Mouse (Mus musculus): ENCODE measurements around the gene Fcgr4. TPM values are rescaled to one million over a fixed set of nuclear protein-coding genes. Genes with fewer than 3 reads are reported as not detected.
A peak's percentile ranks its signal among the peaks of the same experiment; 100 is the strongest.

Fcgr4 gene
- polyA plus RNA-seq, 1 experiment from 2014 or later = 1.3 TPM

GRCm38 (mm10) chr1:171039135-171039534 lies 20.4 kb downstream of the Fcgr4 start:
- 66% methylated on average over 6 of the region's 6 CpGs for WGBS
- no peak for ATAC-seq (replicated peaks; ENCODE audit: extremely low read depth, insufficient read depth, low FRiP score)
- Histone ChIP-seq H3K27me3 (ENCODE audit: control insufficient read depth, insufficient read depth, low read length) (peaks cover 5% of the 10 kb centered on the region; the same call in 1 of the 2 replicates), H3K4me1 (ENCODE audit: control insufficient read depth, insufficient read depth, low read length) (peaks cover 3% of the 10 kb centered on the region), H3K27ac (ENCODE audit: low read length) (no peak overlapping the region), H3K4me3 (ENCODE audit: low read length) (no peak overlapping the region), H3K9me3 (replicated peaks; ENCODE audit: control insufficient read depth, low read length) (no peaks in the 10 kb centered on the region), H3K36me3 (ENCODE audit: control insufficient read depth, insufficient read depth) (no peaks in the 10 kb centered on the region), H3K4me2 (ENCODE audit: low read depth, low read length) (no peak overlapping the region), H3K9ac (ENCODE audit: low read length) (no peak overlapping the region)

GRCm38 (mm10) chr1:171039880-171040279 lies 21.2 kb downstream of the Fcgr4 start:
- H3K4me2 ChIP-seq (ENCODE audit: low read depth, low read length) = no peak overlapping the region
- H3K9me3 ChIP-seq (replicated peaks; ENCODE audit: control insufficient read depth, low read length) = no peaks in the 10 kb centered on the region
- no peaks in the 10 kb centered on the region for H3K36me3 ChIP-seq (ENCODE audit: control insufficient read depth, insufficient read depth)
- no peak overlapping the region for H3K9ac ChIP-seq (ENCODE audit: low read length)
- no peak overlapping the region for H3K4me3 ChIP-seq (ENCODE audit: low read length)
- H3K27me3 ChIP-seq (ENCODE audit: control insufficient read depth, insufficient read depth, low read length) = peaks cover 5% of the 10 kb centered on the region; the same call in 1 of the 2 replicates
- WGBS = 78% methylated on average over 7 of the region's 7 CpGs
- H3K27ac ChIP-seq (ENCODE audit: low read length) = no peak overlapping the region
- ATAC-seq (replicated peaks; ENCODE audit: extremely low read depth, insufficient read depth, low FRiP score) = no peak
- peaks cover 3% of the 10 kb centered on the region for H3K4me1 ChIP-seq (ENCODE audit: control insufficient read depth, insufficient read depth, low read length)

GRCm38 (mm10) chr1:171043594-171044153 lies 25.0 kb downstream of the Fcgr4 start:
- Histone ChIP-seq H3K9me3 (replicated peaks; ENCODE audit: control insufficient read depth, low read length) (no peaks in the 10 kb centered on the region), H3K9ac (ENCODE audit: low read length) (peak overlapping the region; percentile 75; the same call in 1 of the 2 replicates), H3K4me3 (ENCODE audit: low read length) (peak overlapping the region; percentile 77), H3K36me3 (ENCODE audit: control insufficient read depth, insufficient read depth) (no peaks in the 10 kb centered on the region), H3K4me1 (ENCODE audit: control insufficient read depth, insufficient read depth, low read length) (peaks cover 4% of the 10 kb centered on the region; the same call in 1 of the 2 replicates), H3K27ac (ENCODE audit: low read length) (no peak overlapping the region; the same call in 1 of the 2 replicates), H3K27me3 (ENCODE audit: control insufficient read depth, insufficient read depth, low read length) (no peaks in the 10 kb centered on the region), H3K4me2 (ENCODE audit: low read depth, low read length) (peak overlapping the region; percentile 61)
- WGBS = 70% methylated on average over 3 of the region's 3 CpGs
- no peak for ATAC-seq (replicated peaks; ENCODE audit: extremely low read depth, insufficient read depth, low FRiP score)

GRCm38 (mm10) chr1:171044365-171045078 lies 25.8 kb downstream of the Fcgr4 start:
- under 1% methylated on average over 33 of the region's 33 CpGs for WGBS

GRCm38 (mm10) chr1:171045079-171045465 lies 26.4 kb downstream of the Fcgr4 start:
- Histone ChIP-seq H3K4me2 (ENCODE audit: low read depth, low read length) (peak overlapping the region; percentile 68), H3K36me3 (ENCODE audit: control insufficient read depth, insufficient read depth) (no peaks in the 10 kb centered on the region), H3K9ac (ENCODE audit: low read length) (peak overlapping the region; percentile 64; the same call in 1 of the 2 replicates), H3K27ac (ENCODE audit: low read length) (no peak overlapping the region), H3K4me1 (ENCODE audit: control insufficient read depth, insufficient read depth, low read length) (peaks cover 4% of the 10 kb centered on the region; the same call in 1 of the 2 replicates), H3K27me3 (ENCODE audit: control insufficient read depth, insufficient read depth, low read length) (no peaks in the 10 kb centered on the region), H3K9me3 (replicated peaks; ENCODE audit: control insufficient read depth, low read length) (no peaks in the 10 kb centered on the region; the same call in 1 of the 2 replicates), H3K4me3 (ENCODE audit: low read length) (peak overlapping the region; percentile 77)
- peak; percentile 5 for ATAC-seq (replicated peaks; ENCODE audit: extremely low read depth, insufficient read depth, low FRiP score)
- WGBS = 4% methylated on average over 14 of the region's 14 CpGs

More at GRCm38 (mm10) chr1:171044365-171045078, 25.8 kb downstream of the Fcgr4 start:
- Histone ChIP-seq H3K36me3 (ENCODE audit: control insufficient read depth, insufficient read depth) (no peaks in the 10 kb centered on the region), H3K4me1 (ENCODE audit: control insufficient read depth, insufficient read depth, low read length) (peaks cover 4% of the 10 kb centered on the region; the same call in 1 of the 2 replicates), H3K27ac (ENCODE audit: low read length) (peak overlapping the region; percentile 91), H3K27me3 (ENCODE audit: control insufficient read depth, insufficient read depth, low read length) (no peaks in the 10 kb centered on the region), H3K9ac (ENCODE audit: low read length) (peak overlapping the region; percentile 75), H3K9me3 (replicated peaks; ENCODE audit: control insufficient read depth, low read length) (no peaks in the 10 kb centered on the region), H3K4me2 (ENCODE audit: low read depth, low read length) (peak overlapping the region; percentile 68), H3K4me3 (ENCODE audit: low read length) (peak overlapping the region; percentile 77)
- peak; percentile 94 for ATAC-seq (replicated peaks; ENCODE audit: extremely low read depth, insufficient read depth, low FRiP score)

GRCm38 (mm10) chr1:171046501-171046900 lies 27.8 kb downstream of the Fcgr4 start:
- Histone ChIP-seq H3K27ac (ENCODE audit: low read length) (no peak overlapping the region), H3K36me3 (ENCODE audit: control insufficient read depth, insufficient read depth) (no peaks in the 10 kb centered on the region), H3K9ac (ENCODE audit: low read length) (no peak overlapping the region), H3K4me2 (ENCODE audit: low read depth, low read length) (no peak overlapping the region), H3K4me3 (ENCODE audit: low read length) (no peak overlapping the region), H3K4me1 (ENCODE audit: control insufficient read depth, insufficient read depth, low read length) (peaks cover 4% of the 10 kb centered on the region; the same call in 1 of the 2 replicates), H3K9me3 (replicated peaks; ENCODE audit: control insufficient read depth, low read length) (no peaks in the 10 kb centered on the region; the same call in 1 of the 2 replicates), H3K27me3 (ENCODE audit: control insufficient read depth, insufficient read depth, low read length) (no peaks in the 10 kb centered on the region)
- 75% methylated on average over 3 of the region's 3 CpGs for WGBS
- ATAC-seq (replicated peaks; ENCODE audit: extremely low read depth, insufficient read depth, low FRiP score) = no peak

GRCm38 (mm10) chr1:171049263-171049662 lies 30.5 kb downstream of the Fcgr4 start:
- no peak overlapping the region for H3K27ac ChIP-seq (ENCODE audit: low read length)
- WGBS = 62% methylated on average over 10 of the region's 10 CpGs
- ATAC-seq (replicated peaks; ENCODE audit: extremely low read depth, insufficient read depth, low FRiP score) = no peak
- no peak overlapping the region for H3K4me3 ChIP-seq (ENCODE audit: low read length)
- H3K27me3 ChIP-seq (ENCODE audit: control insufficient read depth, insufficient read depth, low read length) = no peaks in the 10 kb centered on the region
- H3K4me1 ChIP-seq (ENCODE audit: control insufficient read depth, insufficient read depth, low read length) = peaks cover 4% of the 10 kb centered on the region; the same call in 1 of the 2 replicates
- H3K4me2 ChIP-seq (ENCODE audit: low read depth, low read length) = no peak overlapping the region
- no peaks in the 10 kb centered on the region; the same call in 1 of the 2 replicates for H3K9me3 ChIP-seq (replicated peaks; ENCODE audit: control insufficient read depth, low read length)
- H3K9ac ChIP-seq (ENCODE audit: low read length) = no peak overlapping the region
- no peaks in the 10 kb centered on the region for H3K36me3 ChIP-seq (ENCODE audit: control insufficient read depth, insufficient read depth)

GRCm38 (mm10) chr1:171050774-171051173 lies 32.1 kb downstream of the Fcgr4 start:
- Histone ChIP-seq H3K27ac (ENCODE audit: low read length) (no peak overlapping the region), H3K4me1 (ENCODE audit: control insufficient read depth, insufficient read depth, low read length) (no peaks in the 10 kb centered on the region), H3K27me3 (ENCODE audit: control insufficient read depth, insufficient read depth, low read length) (no peaks in the 10 kb centered on the region), H3K4me2 (ENCODE audit: low read depth, low read length) (no peak overlapping the region), H3K4me3 (ENCODE audit: low read length) (no peak overlapping the region), H3K9me3 (replicated peaks; ENCODE audit: control insufficient read depth, low read length) (no peaks in the 10 kb centered on the region; the same call in 1 of the 2 replicates), H3K9ac (ENCODE audit: low read length) (no peak overlapping the region), H3K36me3 (ENCODE audit: control insufficient read depth, insufficient read depth) (no peaks in the 10 kb centered on the region)
- no peak for ATAC-seq (replicated peaks; ENCODE audit: extremely low read depth, insufficient read depth, low FRiP score)
- 70% methylated on average over 7 of the region's 7 CpGs for WGBS

- no peak overlapping the region for H3K4me3 ChIP-seq (ENCODE audit: low read length)
- H3K4me2 ChIP-seq (ENCODE audit: low read depth, low read length) = no peak overlapping the region
- no peak overlapping the region for H3K27ac ChIP-seq (ENCODE audit: low read length)
- 85% methylated on average over 6 of the region's 6 CpGs for WGBS
- no peak overlapping the region for H3K9ac ChIP-seq (ENCODE audit: low read length)
- ATAC-seq (replicated peaks; ENCODE audit: extremely low read depth, insufficient read depth, low FRiP score) = no peak
- H3K27me3 ChIP-seq (ENCODE audit: control insufficient read depth, insufficient read depth, low read length) = no peaks in the 10 kb centered on the region
- H3K36me3 ChIP-seq (ENCODE audit: control insufficient read depth, insufficient read depth) = no peaks in the 10 kb centered on the region
- H3K9me3 ChIP-seq (replicated peaks; ENCODE audit: control insufficient read depth, low read length) = no peaks in the 10 kb centered on the region; the same call in 1 of the 2 replicates
- no peaks in the 10 kb centered on the region for H3K4me1 ChIP-seq (ENCODE audit: control insufficient read depth, insufficient read depth, low read length)
Measured at GRCm38 (mm10) chr1:171053305-171053704, 34.6 kb downstream of the Fcgr4 start.
